Mouse (Mus musculus) CD4-positive, CD25-positive, alpha-beta regulatory T cell, adult 4 months (primary cell): ENCODE data around the gene Irf2bp2. TPM values are rescaled to one million over a fixed set of nuclear protein-coding genes. Genes with fewer than 3 reads are reported as not detected.

Source experiments
- ATAC-seq: one replicate; pipeline ENCODE4 v1.8.0; 2017
- polyA plus RNA-seq, 2 experiments: library from polyadenylated mRNA; unstranded; fragments of 100-300 nt; shearing (Covaris generic); gene quantifications; one replicate each; pipeline ENCODE4 v1.2.1; 2017

The Irf2bp2 gene
- polyA plus RNA-seq, 2 experiments from 2014 or later = 15.5 to 22.4 TPM

- no peak for ATAC-seq
These were observed 7.7 kb downstream of the Irf2bp2 start for GRCm38 (mm10) chr8:126586101-126586500.

- ATAC-seq = peak; percentile 63
These were observed 8.2 kb downstream of the Irf2bp2 start for GRCm38 (mm10) chr8:126585561-126586031.

- ATAC-seq = no peak
These were observed 8.9 kb downstream of the Irf2bp2 start for GRCm38 (mm10) chr8:126584844-126585231.

DNA sequence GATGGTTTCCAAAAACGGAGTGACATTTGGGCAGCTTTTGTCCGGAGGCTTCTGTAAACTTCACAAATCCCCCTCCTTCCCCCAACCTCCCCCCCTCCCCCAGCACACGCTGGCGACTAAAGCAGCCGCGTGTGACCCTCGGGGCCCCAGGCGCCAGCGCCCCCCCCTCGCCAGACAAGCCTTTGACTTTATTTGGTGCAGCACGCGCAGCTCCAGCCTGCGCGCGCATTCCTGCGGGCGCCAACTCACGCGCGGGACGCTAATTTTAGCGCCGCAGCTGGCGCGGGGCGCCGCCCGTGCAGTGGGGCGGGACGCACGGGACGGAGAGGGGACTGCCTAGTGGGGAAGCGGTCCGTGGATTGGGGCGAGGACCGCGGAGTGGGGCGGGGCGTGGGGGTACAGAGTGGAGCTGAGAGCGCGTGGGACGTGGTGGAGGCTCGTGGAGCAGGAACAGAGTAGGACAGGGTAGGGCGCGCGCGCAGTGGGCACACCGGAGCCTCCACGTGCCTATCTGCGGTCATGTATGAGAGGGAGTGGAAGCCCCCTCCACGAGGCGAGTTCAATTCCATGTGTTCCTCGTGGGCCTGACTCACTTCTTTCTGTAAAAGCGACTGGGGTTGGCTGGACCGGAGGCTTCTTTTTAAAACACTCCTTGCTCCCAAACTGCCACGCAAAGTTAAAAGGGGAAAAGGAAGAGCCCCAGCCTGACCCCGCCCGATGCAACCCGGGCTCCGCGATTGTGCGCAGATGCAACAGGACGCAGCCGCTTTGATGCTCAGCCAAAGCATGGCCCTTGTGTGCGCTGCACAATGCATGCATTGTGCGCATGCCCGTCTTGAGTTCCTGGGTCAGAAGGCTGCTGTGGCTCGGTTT lies 9.6 kb downstream of the Irf2bp2 start:
- ATAC-seq = peak; percentile 37

GRCm38 (mm10) chr8:126583534-126583933 lies 10.3 kb downstream of the Irf2bp2 start:
- ATAC-seq = no peak

DNA sequence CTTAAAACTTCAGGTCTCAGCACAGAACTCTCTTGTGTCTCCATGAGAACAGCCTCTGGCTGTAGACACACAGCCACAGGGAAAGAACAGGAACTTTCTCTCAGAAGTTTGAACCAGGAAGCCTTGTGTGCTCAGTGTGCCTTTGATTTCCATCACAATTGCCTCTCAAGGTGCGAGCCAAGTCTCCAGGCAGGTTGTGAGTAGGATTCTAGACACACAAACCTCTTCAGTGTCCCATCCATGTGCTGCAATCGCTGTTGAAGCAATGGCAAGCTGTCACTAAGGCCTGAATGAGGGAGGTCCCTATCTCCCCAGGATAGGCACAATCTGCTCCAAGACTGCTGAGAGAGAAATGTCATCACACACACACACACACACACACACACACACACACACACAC lies 10.8 kb downstream of the Irf2bp2 start:
- no peak for ATAC-seq

GRCm38 (mm10) chr8:126582509-126582908 lies 11.3 kb downstream of the Irf2bp2 start:
- peak; percentile 32 for ATAC-seq

DNA sequence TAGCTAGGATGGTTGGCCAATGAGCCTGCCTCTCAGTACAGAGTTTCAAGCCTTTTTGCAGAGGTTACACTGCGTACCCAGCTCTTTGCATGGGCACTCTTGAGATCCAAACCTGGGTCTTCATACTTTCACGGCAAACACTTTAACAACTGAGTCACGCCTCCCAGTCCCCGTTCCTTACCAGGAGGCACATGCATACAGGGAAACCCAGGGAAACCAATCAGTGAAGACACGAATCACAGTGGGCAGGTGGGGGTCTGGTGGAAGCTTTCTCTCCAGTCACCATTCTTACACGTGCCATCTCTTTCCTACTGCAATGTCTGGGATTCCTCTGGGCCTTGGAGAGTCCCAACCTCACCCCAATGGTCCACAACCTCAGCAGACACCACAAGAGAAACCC lies 12.1 kb downstream of the Irf2bp2 start:
- no peak for ATAC-seq

- no peak for ATAC-seq
These were observed 13.0 kb downstream of the Irf2bp2 start for GRCm38 (mm10) chr8:126580826-126581225.

- ATAC-seq = no peak
These were observed 13.7 kb downstream of the Irf2bp2 start for GRCm38 (mm10) chr8:126580086-126580485.

GRCm38 (mm10) chr8:126578641-126579040 lies 15.1 kb downstream of the Irf2bp2 start:
- ATAC-seq = no peak

DNA sequence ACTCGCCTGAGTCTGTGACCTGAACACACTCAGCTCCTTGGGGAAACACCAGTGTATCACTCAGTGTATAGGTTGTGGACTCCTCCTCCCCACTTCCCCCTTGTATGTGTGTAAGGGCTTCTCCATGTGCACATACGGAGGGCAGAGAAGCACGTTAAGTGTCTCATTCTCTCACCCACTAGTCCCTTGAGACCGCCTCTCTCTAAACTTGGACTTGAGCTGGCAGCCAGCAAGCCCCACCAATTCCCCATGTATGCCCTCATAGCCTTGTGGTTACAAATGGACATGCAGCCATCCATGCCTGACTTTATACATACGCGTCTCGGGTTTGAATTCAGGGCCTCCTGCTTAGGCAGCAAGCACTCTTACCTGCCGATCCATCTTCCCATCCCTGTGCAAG lies 16.9 kb downstream of the Irf2bp2 start:
- no peak for ATAC-seq

DNA sequence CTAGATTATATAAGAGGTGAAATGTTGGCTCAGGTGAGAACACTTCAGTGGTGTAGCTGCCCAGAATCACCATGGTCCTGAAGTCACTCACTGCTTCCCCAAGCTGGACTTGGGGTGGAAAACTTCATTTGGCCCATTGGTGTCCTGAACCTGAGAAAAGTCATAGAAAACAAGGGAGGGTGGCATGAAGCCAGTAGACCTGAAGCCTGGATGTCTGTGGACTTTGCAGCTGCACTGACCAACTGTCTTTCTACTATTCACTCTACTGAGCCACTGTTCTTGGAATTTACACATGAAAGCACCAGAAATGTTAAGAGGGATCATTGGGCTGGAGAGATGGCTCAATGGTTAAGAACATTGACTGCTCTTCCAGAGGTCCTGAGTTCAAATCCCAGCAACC lies 17.7 kb downstream of the Irf2bp2 start:
- ATAC-seq = no peak

GRCm38 (mm10) chr8:126574882-126575637 lies 18.7 kb downstream of the Irf2bp2 start:
- no peak for ATAC-seq

DNA sequence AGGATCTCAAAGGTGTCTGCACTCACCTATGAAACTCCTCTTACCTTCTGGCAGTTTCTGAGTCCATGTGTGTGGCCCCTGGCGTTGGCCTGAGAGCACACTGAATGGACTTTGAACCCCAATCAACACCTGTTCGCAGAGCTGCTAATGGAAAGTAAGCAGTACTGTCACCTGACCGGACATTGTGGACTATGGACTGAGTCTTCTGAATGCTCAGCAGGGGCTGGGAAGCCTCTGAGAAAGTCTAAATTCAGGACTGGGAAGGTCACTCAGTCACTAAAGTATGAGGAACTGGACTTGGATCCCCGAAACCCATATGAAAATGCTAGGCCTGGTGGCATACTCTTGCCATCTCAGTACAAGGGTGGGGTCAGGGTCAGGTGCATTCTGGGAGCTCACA lies 19.9 kb downstream of the Irf2bp2 start:
- no peak for ATAC-seq

- ATAC-seq = no peak
These were observed 20.6 kb downstream of the Irf2bp2 start for GRCm38 (mm10) chr8:126573079-126573694.

- ATAC-seq = peak; percentile 75
These were observed 22.6 kb downstream of the Irf2bp2 start for GRCm38 (mm10) chr8:126571065-126571660.

DNA sequence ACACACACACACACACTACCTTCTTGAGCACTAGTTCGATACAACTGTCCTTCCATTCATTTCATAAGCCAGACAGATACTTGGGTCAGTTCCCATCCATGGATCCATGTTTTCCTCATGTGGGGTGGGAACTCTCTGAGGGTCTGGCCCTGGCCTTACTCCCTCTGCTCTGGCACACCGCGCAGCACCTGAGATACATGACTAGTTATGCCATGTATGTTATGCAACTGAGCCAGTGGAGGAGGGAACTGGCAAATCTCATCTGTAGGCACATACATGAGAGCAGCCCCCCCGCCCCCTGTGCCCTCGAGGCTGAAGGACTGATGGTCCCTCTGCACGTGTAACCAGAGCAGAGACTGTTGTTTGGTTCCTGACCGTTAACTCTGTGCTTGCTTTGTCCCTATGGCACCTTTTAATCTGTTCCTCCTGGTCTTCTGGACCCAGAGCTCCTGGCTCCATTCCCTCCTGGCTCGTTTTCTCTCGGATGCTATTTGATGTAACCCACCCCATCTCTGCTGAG lies 23.2 kb downstream of the Irf2bp2 start:
- no peak for ATAC-seq

DNA sequence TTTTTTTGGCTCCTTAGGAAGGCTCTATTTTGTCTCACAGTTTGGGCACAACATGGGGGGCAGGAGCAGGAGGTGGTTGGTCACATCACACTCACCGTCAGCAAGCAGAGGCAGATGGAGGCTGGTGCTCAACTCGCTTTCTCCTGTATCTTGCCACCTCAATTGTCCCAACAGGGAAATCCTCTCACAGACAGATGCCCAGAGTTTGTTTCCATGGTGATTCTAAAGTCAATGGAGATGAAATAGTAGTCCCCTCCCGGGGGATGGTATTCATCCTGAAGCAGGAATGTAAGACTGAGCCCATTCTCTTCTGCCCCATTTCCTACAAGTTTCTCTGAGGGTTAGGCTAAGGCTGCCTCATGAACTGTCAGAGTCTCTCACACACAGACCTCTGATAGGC lies 23.7 kb downstream of the Irf2bp2 start:
- ATAC-seq = no peak

GRCm38 (mm10) chr8:126569638-126570037 lies 24.1 kb downstream of the Irf2bp2 start:
- ATAC-seq = no peak

- no peak for ATAC-seq
These were observed 26.1 kb downstream of the Irf2bp2 start for GRCm38 (mm10) chr8:126567674-126568073.

DNA sequence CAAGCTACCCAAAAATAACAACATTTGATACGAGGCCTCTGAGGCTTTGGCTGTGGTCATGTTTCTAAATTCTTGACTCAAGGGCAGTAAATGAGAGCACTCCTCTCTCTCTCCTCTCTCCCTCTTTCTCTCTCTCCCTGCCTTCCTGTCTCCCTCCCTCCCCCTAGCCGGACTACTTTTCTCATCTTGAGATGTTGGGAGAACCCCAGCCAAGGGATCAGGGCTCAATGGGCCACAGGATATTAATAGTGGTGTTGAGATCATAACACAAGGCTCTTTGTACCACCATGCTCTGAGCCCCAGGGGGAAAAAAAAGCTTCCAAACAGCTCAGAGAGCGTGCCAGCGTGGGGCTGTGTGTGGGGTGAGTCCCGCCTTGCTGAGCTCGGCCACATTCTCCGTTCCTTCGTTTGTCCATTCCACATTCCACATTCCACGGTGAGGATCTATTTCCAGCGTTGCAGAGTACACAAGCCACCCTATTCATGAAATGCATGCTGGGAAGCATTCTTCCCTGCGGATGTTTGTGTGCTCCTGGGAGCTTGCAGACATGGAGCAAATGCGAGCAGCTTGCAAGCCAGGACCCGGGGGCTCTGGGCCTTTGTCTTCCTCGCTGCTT lies 27.2 kb downstream of the Irf2bp2 start:
- no peak for ATAC-seq
